Mouse (Mus musculus): ENCODE results near the gene Cttnbp2nl. TPM values are rescaled to one million over a fixed set of nuclear protein-coding genes. Genes with fewer than 3 reads are reported as not detected.

Cttnbp2nl gene
- total RNA-seq, 1 experiment: 13.5 TPM

DNA sequence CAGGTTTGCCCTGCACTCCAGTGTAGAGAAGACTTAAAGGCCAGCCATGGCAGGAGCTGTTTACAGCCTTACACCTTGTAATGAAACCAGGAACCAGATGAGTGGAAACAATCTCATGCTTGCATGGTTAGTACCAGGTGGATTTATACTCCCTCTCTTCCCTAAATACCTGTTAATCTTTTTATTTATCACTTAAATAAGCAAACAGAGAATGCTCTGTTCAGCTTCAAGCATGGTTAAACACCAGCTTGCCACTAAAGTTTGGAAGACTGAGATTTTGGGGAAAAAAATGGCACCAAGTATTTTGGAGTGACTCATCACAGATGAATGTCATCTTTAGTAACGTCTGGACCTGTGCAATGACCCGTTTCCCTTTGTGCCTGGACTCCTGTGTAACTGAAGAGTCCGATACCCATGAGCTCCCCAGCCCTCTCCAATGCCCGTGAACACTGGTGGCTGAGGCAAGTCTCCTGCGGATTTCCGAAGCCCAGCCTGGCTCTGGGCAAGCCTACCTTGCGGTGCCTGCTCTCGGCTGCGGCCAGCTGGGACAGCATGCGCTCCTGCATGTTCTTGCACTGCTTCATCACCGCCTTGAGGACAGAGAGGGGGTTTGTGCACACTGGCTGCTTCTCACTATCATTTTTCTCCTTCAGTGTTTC is 42.1 kb downstream of the Cttnbp2nl start:
- H3K27ac ChIP-seq (ENCODE audit: insufficient read depth, low read depth, low read length, poor library complexity, severe bottlenecking): no peak overlapping the region
- H3K4me1 ChIP-seq (ENCODE audit: control insufficient read depth in 2 of 2, insufficient read depth in 2 of 2, low read length in 2 of 2, poor library complexity in 1 of 2): no peaks in the 10 kb centered on the region; a peak in 1 of 4 replicates
- TF ChIP-seq ZC3H11A (IDR thresholded peaks at IDR 0.05; ENCODE audit: borderline replicate concordance, low read depth, low read length) (no peak), CHD2 (IDR thresholded peaks at IDR 0.05; ENCODE audit: low read depth, low read length) (no peak), MAFK (IDR thresholded peaks at IDR 0.05; ENCODE audit: insufficient read depth, low read depth, low read length) (no peak), HCFC1 (IDR thresholded peaks at IDR 0.05; ENCODE audit: borderline replicate concordance, insufficient read depth, low read length) (no peak), ZNF384 (IDR thresholded peaks at IDR 0.05; ENCODE audit: low read depth, low read length) (no peak)
- H3K36me3 ChIP-seq (ENCODE audit: control insufficient read depth, insufficient read depth, low read length, poor library complexity, severe bottlenecking): peaks cover 8% of the 10 kb centered on the region
- H3K9me3 ChIP-seq (ENCODE audit: control insufficient read depth, insufficient read depth, low read depth, low read length): no peaks in the 10 kb centered on the region
- no peak for DNase-seq (ENCODE audit: low read depth, low spot score)
- no peak overlapping the region for H3K9ac ChIP-seq (ENCODE audit: insufficient read depth, low read depth, low read length, poor library complexity, severe bottlenecking)
- H3K4me3 ChIP-seq (ENCODE audit: insufficient read depth in 1 of 2, low read depth in 1 of 2, low read length in 2 of 2, poor library complexity in 1 of 2, severe bottlenecking in 1 of 2): no peak overlapping the region
- in situ Hi-C loops (cut with MboI; ENCODE audit: low sequenced_read_pairs in 2 of 2, unreplicated experiment in 2 of 2): no loop called here

DNA sequence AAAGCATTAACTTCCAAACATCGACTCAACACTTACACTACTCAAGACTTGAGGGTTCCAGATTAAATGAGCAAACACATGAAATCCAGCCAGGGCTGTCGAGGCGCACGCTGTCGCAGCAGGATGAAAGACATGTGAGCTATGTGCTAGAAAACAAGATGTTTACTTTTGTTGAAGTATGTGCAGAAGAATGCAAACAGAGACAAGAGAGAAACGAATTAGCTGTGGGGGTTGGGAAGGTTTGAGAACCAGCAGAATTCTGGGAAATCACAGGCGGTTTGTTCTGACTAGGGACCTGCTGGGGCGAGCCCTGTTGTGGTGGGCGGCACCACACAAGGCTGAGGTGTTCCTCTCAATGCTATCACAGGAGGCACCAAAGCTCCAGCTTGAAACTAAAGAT is 44.9 kb downstream of the Cttnbp2nl start:
- no peaks in the 10 kb centered on the region for H3K9me3 ChIP-seq (ENCODE audit: control insufficient read depth, insufficient read depth, low read depth, low read length)
- no peak for DNase-seq (ENCODE audit: low read depth, low spot score)
- no peak overlapping the region for H3K27ac ChIP-seq (ENCODE audit: insufficient read depth, low read depth, low read length, poor library complexity, severe bottlenecking)
- no peak for TF ChIP-seq ZNF384 (IDR thresholded peaks at IDR 0.05; ENCODE audit: low read depth, low read length)
- no peak for TF ChIP-seq MAFK (IDR thresholded peaks at IDR 0.05; ENCODE audit: insufficient read depth, low read depth, low read length)
- TF ChIP-seq CHD2 (IDR thresholded peaks at IDR 0.05; ENCODE audit: low read depth, low read length): no peak
- no peak for TF ChIP-seq ZC3H11A (IDR thresholded peaks at IDR 0.05; ENCODE audit: borderline replicate concordance, low read depth, low read length)
- no peak for TF ChIP-seq HCFC1 (IDR thresholded peaks at IDR 0.05; ENCODE audit: borderline replicate concordance, insufficient read depth, low read length)
- H3K4me1 ChIP-seq (ENCODE audit: control insufficient read depth in 2 of 2, insufficient read depth in 2 of 2, low read length in 2 of 2, poor library complexity in 1 of 2): peaks cover 0 to 4% of the 10 kb centered on the region in 2 experiments; a peak in 2 of 4 replicates
- peaks cover 14% of the 10 kb centered on the region for H3K36me3 ChIP-seq (ENCODE audit: control insufficient read depth, insufficient read depth, low read length, poor library complexity, severe bottlenecking)
- H3K9ac ChIP-seq (ENCODE audit: insufficient read depth, low read depth, low read length, poor library complexity, severe bottlenecking): no peak overlapping the region
- in situ Hi-C loops (cut with MboI; ENCODE audit: low sequenced_read_pairs in 2 of 2, unreplicated experiment in 2 of 2): no loop called here
- H3K4me3 ChIP-seq (ENCODE audit: insufficient read depth in 1 of 2, low read depth in 1 of 2, low read length in 2 of 2, poor library complexity in 1 of 2, severe bottlenecking in 1 of 2): no peak overlapping the region

DNA sequence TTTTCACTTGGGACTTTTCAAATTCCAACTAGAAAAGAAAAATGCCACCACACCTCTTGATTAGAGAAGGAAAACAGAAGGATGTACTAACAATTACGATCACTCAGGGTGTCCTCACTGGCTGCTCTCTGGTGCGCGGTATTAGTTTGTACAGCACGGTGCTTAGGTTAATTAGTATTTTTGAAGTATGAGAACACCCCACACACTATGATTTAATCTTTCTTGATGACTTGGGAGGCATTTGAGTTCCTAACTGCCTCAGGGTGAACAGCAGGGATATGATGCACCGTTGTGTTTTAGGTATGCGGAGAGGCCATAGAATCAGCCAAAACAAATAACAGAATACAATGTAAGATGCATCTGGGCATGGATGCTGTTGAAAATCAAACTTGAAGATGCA is 46.8 kb downstream of the Cttnbp2nl start:
- Histone ChIP-seq H3K27ac (ENCODE audit: insufficient read depth, low read depth, low read length, poor library complexity, severe bottlenecking) (no peak overlapping the region), H3K4me3 (ENCODE audit: insufficient read depth in 1 of 2, low read depth in 1 of 2, low read length in 2 of 2, poor library complexity in 1 of 2, severe bottlenecking in 1 of 2) (no peak overlapping the region), H3K36me3 (ENCODE audit: control insufficient read depth, insufficient read depth, low read length, poor library complexity, severe bottlenecking) (peaks cover 14% of the 10 kb centered on the region), H3K9ac (ENCODE audit: insufficient read depth, low read depth, low read length, poor library complexity, severe bottlenecking) (no peak overlapping the region), H3K4me1 (ENCODE audit: control insufficient read depth in 2 of 2, insufficient read depth in 2 of 2, low read length in 2 of 2, poor library complexity in 1 of 2) (peaks cover 0 to 4% of the 10 kb centered on the region in 2 experiments; a peak in 2 of 4 replicates), H3K9me3 (ENCODE audit: control insufficient read depth, insufficient read depth, low read depth, low read length) (no peaks in the 10 kb centered on the region)
- TF ChIP-seq MAFK (IDR thresholded peaks at IDR 0.05; ENCODE audit: insufficient read depth, low read depth, low read length) (no peak), ZC3H11A (IDR thresholded peaks at IDR 0.05; ENCODE audit: borderline replicate concordance, low read depth, low read length) (no peak)
- DNase-seq (ENCODE audit: low read depth, low spot score): no peak
- in situ Hi-C loops (cut with MboI; ENCODE audit: low sequenced_read_pairs in 2 of 2, unreplicated experiment in 2 of 2): no loop called here

DNA sequence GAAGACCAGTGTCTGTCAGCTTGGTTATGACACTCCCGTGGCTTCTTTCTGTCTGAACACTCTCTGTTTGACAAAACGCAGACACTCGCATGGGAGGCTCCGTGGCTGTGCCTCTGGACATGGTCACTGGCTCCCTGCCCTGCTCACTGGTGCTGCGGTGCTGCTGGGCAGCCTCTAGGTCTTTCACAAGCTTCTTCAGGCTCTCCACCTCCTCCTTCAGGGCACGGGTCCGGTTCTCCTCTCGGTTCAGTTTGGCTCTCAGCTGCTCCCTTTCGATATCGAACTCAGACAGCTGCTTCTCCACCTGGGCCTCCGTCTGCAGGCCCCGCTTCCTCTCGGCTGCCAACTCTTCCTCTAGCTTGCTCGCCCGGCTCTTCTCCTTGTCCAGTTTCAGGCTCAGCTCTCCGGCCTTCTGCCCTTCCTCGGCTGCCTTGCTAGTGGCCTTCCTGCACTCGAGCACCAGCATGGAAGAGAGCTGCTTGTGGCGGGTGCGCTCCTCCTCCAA is 47.3 kb downstream of the Cttnbp2nl start:
- Histone ChIP-seq H3K4me1 (ENCODE audit: control insufficient read depth in 2 of 2, insufficient read depth in 2 of 2, low read length in 2 of 2, poor library complexity in 1 of 2) (peaks cover 0 to 4% of the 10 kb centered on the region in 2 experiments; a peak in 2 of 4 replicates), H3K9me3 (ENCODE audit: control insufficient read depth, insufficient read depth, low read depth, low read length) (no peaks in the 10 kb centered on the region), H3K9ac (ENCODE audit: insufficient read depth, low read depth, low read length, poor library complexity, severe bottlenecking) (peak overlapping the region; percentile 39; the same call in 1 of the 2 replicates), H3K27ac (ENCODE audit: insufficient read depth, low read depth, low read length, poor library complexity, severe bottlenecking) (no peak overlapping the region), H3K36me3 (ENCODE audit: control insufficient read depth, insufficient read depth, low read length, poor library complexity, severe bottlenecking) (peaks cover 14% of the 10 kb centered on the region), H3K4me3 (ENCODE audit: insufficient read depth in 1 of 2, low read depth in 1 of 2, low read length in 2 of 2, poor library complexity in 1 of 2, severe bottlenecking in 1 of 2) (peak overlapping the region; percentile 29 to 53; a peak in 3 of 4 replicates)
- in situ Hi-C loops (cut with MboI; ENCODE audit: low sequenced_read_pairs in 2 of 2, unreplicated experiment in 2 of 2): no loop called here
- TF ChIP-seq CHD2 (IDR thresholded peaks at IDR 0.05; ENCODE audit: low read depth, low read length) (no peak), ZNF384 (IDR thresholded peaks at IDR 0.05; ENCODE audit: low read depth, low read length) (no peak), HCFC1 (IDR thresholded peaks at IDR 0.05; ENCODE audit: borderline replicate concordance, insufficient read depth, low read length) (no peak), MAFK (IDR thresholded peaks at IDR 0.05; ENCODE audit: insufficient read depth, low read depth, low read length) (no peak), ZC3H11A (IDR thresholded peaks at IDR 0.05; ENCODE audit: borderline replicate concordance, low read depth, low read length) (no peak)
- DNase-seq (ENCODE audit: low read depth, low spot score): no peak

All from ES-E14 (cell line).